Mouse (Mus musculus) kidney, embryonic 16.5 days (tissue): ENCODE results near the gene Cryz. TPM values are rescaled to one million over a fixed set of nuclear protein-coding genes. Genes with fewer than 3 reads are reported as not detected.

Experiments used
- ATAC-seq: fragments of 200-750 bp; cut with Nextera tagmentation; 2 replicates; pipeline ENCODE4 v1.8.0; 2017; ENCODE audit warnings: moderate TSS enrichment; ENCODE audit not compliant: low FRiP score, low TSS enrichment
- H3K27ac ChIP-seq: fragments of 300-500 bp; sonication (generic); 2 replicates; pipeline ENCODE4 v1.5.1; 2014; ENCODE audit warnings: low read length
- H3K27me3 ChIP-seq: fragments of 300-500 bp; sonication (generic); 2 replicates; pipeline ENCODE4 v1.6.1; 2014; ENCODE audit warnings: low read length, control low read depth, mixed read lengths; ENCODE audit not compliant: insufficient read depth
- H3K36me3 ChIP-seq: fragments of 300-500 bp; sonication (generic); 2 replicates; pipeline ENCODE4 v1.6.1; 2014; ENCODE audit warnings: low read length, control low read depth, mixed read lengths; ENCODE audit not compliant: insufficient read depth
- H3K4me1 ChIP-seq: fragments of 300-500 bp; sonication (generic); 2 replicates; pipeline ENCODE4 v1.6.1; 2014; ENCODE audit warnings: low read length, control low read depth, mixed read lengths; ENCODE audit not compliant: insufficient read depth
- H3K4me2 ChIP-seq: fragments of 300-500 bp; sonication (generic); replicated peaks from 2 replicates; pipeline ENCODE4 v1.6.1; 2014; ENCODE audit warnings: low read depth, low read length
- H3K4me3 ChIP-seq: fragments of 300-500 bp; sonication (generic); 2 replicates; pipeline ENCODE4 v1.5.1; 2014; ENCODE audit warnings: mild to moderate bottlenecking, low read length
- H3K9ac ChIP-seq: fragments of 300-500 bp; sonication (generic); replicated peaks from 2 replicates; pipeline ENCODE4 v1.6.1; 2014; ENCODE audit warnings: low read length
- H3K9me3 ChIP-seq: fragments of 300-500 bp; sonication (generic); 2 replicates; pipeline ENCODE4 v1.6.1; 2016; ENCODE audit warnings: low read length, control low read depth
- WGBS: fragments of 180-500 bp; shearing (Covaris S2); extraction: QIAGEN DNeasy Blood & Tissue Kit; methylation state at CpG from one replicate; pipeline ENCODE4 v1.1.7; 2014; 5-methylcytosine and 5-hydroxymethylcytosine counted together
- polyA plus RNA-seq: library from polyadenylated mRNA; unstranded; fragments of >200 nt; fragmentation: Nextera tagmentation; extraction: Ambion mirVana; gene quantifications from 2 replicates; pipeline ENCODE4 v1.2.1, GENCODE M21; 2015

The Cryz gene
- polyA plus RNA-seq, 1 experiment from 2014 or later: 50.2 TPM

DNA sequence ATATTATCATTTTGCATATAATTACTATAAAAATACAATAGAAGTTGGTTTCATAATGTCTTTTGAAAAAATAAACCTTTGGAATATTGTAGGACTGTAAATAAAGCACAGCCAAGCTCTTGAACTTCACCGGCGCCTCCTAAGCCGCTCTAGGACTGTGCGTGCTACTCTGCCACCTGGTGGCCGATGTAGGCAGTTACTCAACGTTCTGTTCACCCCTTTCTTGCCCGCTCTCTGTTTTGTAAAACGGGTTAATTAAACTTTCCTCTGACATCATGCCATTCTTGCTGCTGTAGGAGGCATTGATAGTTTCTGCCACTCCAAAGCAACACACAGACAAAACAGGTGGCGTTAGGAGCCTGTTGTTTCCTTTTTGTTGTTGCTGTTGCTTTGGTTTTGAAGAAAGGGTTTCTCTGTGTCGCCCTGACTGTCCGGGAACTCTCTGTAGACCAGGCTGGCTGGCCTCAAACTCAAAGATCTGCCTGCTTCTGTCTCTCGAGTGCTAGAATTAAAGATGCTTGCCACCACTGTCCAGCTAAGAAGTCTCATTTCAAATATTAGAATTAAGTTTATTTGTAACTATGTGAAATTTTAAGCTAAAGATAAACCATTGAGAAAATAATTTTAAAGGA lies 24.1 kb upstream of the Cryz start:
- no peak overlapping the region for H3K4me2 ChIP-seq
- H3K9me3 ChIP-seq: no peaks in the 10 kb centered on the region
- H3K27me3 ChIP-seq: peaks cover 33% of the 10 kb centered on the region
- H3K36me3 ChIP-seq: no peaks in the 10 kb centered on the region
- H3K27ac ChIP-seq: no peak overlapping the region
- ATAC-seq: peak; percentile 78
- no peak overlapping the region for H3K9ac ChIP-seq
- H3K4me1 ChIP-seq: no peaks in the 10 kb centered on the region
- no peak overlapping the region for H3K4me3 ChIP-seq
- 13% methylated on average over 12 of the region's 12 CpGs for WGBS

- Histone ChIP-seq H3K4me3 (no peak overlapping the region), H3K36me3 (peaks cover 1% of the 10 kb centered on the region; the same call in 1 of the 2 replicates), H3K4me2 (no peak overlapping the region), H3K9ac (no peak overlapping the region), H3K27ac (no peak overlapping the region), H3K4me1 (no peaks in the 10 kb centered on the region), H3K27me3 (peaks cover 26% of the 10 kb centered on the region), H3K9me3 (no peaks in the 10 kb centered on the region)
- ATAC-seq: no peak
- 62% methylated on average over 6 of the region's 6 CpGs for WGBS
Measured at GRCm38 (mm10) chr3:154573666-154574065, 22.8 kb upstream of the Cryz start.

- H3K4me3 ChIP-seq: no peak overlapping the region
- H3K27ac ChIP-seq: no peak overlapping the region
- H3K4me1 ChIP-seq: no peaks in the 10 kb centered on the region
- peaks cover 18% of the 10 kb centered on the region for H3K36me3 ChIP-seq
- no peak; the same call in 1 of the 2 replicates for ATAC-seq
- H3K27me3 ChIP-seq: peaks cover 5% of the 10 kb centered on the region
- H3K9me3 ChIP-seq: no peaks in the 10 kb centered on the region
- no peak overlapping the region for H3K4me2 ChIP-seq
- 92% methylated on average over 7 of the region's 8 CpGs for WGBS
- H3K9ac ChIP-seq: no peak overlapping the region
Measured at GRCm38 (mm10) chr3:154577895-154578294, 18.6 kb upstream of the Cryz start.

GRCm38 (mm10) chr3:154584351-154584750 lies 12.2 kb upstream of the Cryz start:
- Histone ChIP-seq H3K4me1 (no peaks in the 10 kb centered on the region), H3K36me3 (peaks cover 39% of the 10 kb centered on the region), H3K27ac (no peak overlapping the region), H3K4me3 (no peak overlapping the region), H3K9me3 (no peaks in the 10 kb centered on the region), H3K4me2 (no peak overlapping the region), H3K9ac (no peak overlapping the region), H3K27me3 (no peaks in the 10 kb centered on the region)
- 90% methylated on average over 8 of the region's 8 CpGs for WGBS
- no peak for ATAC-seq

- H3K27ac ChIP-seq: no peak overlapping the region
Measured at GRCm38 (mm10) chr3:154590971-154591370, 5.5 kb upstream of the Cryz start.

GRCm38 (mm10) chr3:154591621-154592020 lies 4.9 kb upstream of the Cryz start:
- Histone ChIP-seq H3K4me3 (no peak overlapping the region), H3K9me3 (no peaks in the 10 kb centered on the region), H3K27ac (no peak overlapping the region), H3K9ac (no peak overlapping the region), H3K4me1 (peaks cover 4% of the 10 kb centered on the region; the same call in 1 of the 2 replicates), H3K36me3 (peaks cover 48% of the 10 kb centered on the region), H3K4me2 (no peak overlapping the region), H3K27me3 (no peaks in the 10 kb centered on the region)
- 99% methylated on average over 3 of the region's 3 CpGs for WGBS
- ATAC-seq: no peak

More at GRCm38 (mm10) chr3:154590971-154591370, 5.5 kb upstream of the Cryz start:
- Histone ChIP-seq H3K4me1 (no peaks in the 10 kb centered on the region; the same call in 1 of the 2 replicates), H3K4me3 (no peak overlapping the region), H3K9me3 (no peaks in the 10 kb centered on the region), H3K9ac (no peak overlapping the region), H3K36me3 (peaks cover 54% of the 10 kb centered on the region), H3K4me2 (no peak overlapping the region), H3K27me3 (no peaks in the 10 kb centered on the region)
- WGBS: 91% methylated on average over 5 of the region's 5 CpGs
- ATAC-seq: no peak

DNA sequence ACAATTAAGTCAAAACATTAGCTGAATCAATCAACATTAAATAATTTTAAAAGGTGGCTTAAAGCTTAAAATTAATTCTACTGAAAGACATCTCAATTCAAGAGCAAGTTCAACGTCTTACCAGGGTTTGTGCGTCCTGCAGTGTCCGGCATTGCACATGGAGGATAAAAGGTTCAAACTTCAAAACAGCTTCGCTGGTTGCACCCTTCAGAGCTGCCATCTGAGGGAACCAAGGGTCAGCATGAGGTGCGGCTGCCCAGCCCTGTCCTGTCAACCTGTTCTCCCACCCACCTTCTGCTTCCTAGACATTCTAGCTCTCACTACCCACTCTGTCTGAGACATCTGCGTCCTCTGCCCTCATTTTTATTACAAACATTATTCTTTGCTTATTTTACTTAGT lies 2.9 kb upstream of the Cryz start:
- no peak overlapping the region for H3K4me2 ChIP-seq

DNA sequence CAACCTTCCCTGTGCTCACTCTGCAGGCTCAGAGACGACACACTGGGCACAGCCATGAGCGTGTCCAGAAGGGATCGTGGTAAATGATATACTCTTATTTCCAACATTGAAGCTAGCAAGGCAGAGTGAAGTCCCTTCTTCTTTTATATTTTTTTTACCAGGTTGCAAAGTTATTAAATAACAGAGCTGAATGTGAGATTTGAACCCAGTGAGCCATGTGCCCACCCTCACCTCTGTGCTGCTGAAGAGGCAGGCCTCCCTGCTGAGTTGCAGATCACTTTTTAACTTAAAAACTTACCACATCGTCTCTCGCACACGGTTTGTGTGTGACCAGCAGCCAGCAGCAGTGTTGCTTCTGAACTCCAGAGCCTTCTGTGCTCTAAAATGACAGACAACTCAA lies 2.4 kb upstream of the Cryz start:
- H3K4me3 ChIP-seq: no peak overlapping the region
- H3K9ac ChIP-seq: no peak overlapping the region
- peaks cover 36% of the 10 kb centered on the region for H3K36me3 ChIP-seq
- WGBS: 83% methylated on average over 6 of the region's 6 CpGs
- peak overlapping the region; percentile 30; the same call in 1 of the 2 replicates for H3K27ac ChIP-seq
- H3K4me1 ChIP-seq: peaks cover 7% of the 10 kb centered on the region
- H3K9me3 ChIP-seq: no peaks in the 10 kb centered on the region
- no peak for ATAC-seq
- no peaks in the 10 kb centered on the region for H3K27me3 ChIP-seq
- no peak overlapping the region for H3K4me2 ChIP-seq

More for the DNA sequence above, 2.9 kb upstream of the Cryz start:
- H3K4me1 ChIP-seq: peaks cover 7% of the 10 kb centered on the region
- H3K36me3 ChIP-seq: peaks cover 36% of the 10 kb centered on the region
- no peak for ATAC-seq
- 91% methylated on average over 6 of the region's 6 CpGs for WGBS
- H3K27ac ChIP-seq: peak overlapping the region; percentile 30; the same call in 1 of the 2 replicates
- no peaks in the 10 kb centered on the region for H3K27me3 ChIP-seq
- no peaks in the 10 kb centered on the region for H3K9me3 ChIP-seq
- H3K4me3 ChIP-seq: no peak overlapping the region
- no peak overlapping the region for H3K9ac ChIP-seq

DNA sequence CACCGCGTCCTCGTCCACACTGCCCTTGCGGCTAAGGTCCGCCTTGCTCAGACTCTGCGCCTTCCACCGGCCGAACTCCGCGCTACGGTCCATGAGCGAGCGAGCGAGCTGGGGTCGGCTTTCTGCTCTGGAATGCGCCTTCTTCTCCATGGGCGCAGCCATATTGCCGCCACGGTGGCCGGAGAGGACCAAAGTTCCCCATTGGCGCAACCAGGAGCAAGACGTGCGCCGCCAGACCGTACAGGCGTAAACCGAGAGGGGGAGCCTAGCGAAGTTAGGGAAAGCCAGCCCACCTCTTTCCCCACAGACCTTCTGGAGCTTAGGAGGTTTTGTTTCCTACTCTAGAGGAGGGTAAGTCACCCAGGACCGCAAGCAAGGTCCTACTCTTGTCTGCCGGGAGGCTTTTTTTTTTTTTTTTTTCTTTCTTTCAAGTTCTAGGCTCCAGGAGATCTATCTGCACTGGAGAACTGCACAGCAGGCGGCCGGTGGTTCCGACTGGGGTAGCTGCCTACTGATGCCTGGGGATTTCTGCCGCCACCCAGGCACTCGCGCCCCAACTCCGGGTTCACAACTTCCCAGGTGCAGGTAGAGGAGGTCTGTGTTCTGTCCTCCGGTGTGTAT lies 533 bp downstream of the Cryz start, which contains the start of gene Tyw3:
Gene Tyw3 (minus strand): TSS at position 171 of the 621 bp plus-strand sequence.
- peak; percentile 96 for ATAC-seq
- Histone ChIP-seq H3K4me3 (peak within 1 kb of the TSS; percentile 96), H3K4me1 (peaks cover 7% of the 10 kb centered on the region), H3K27me3 (no peaks in the 10 kb centered on the region), H3K9ac (peak within 1 kb of the TSS; percentile 95), H3K9me3 (no peaks in the 10 kb centered on the region), H3K27ac (peak within 1 kb of the TSS; percentile 98), H3K4me2 (peak within 1 kb of the TSS; percentile 89), H3K36me3 (peaks cover 9% of the 10 kb centered on the region; the same call in 1 of the 2 replicates)
- under 1% methylated on average over 38 of the region's 38 CpGs for WGBS

DNA sequence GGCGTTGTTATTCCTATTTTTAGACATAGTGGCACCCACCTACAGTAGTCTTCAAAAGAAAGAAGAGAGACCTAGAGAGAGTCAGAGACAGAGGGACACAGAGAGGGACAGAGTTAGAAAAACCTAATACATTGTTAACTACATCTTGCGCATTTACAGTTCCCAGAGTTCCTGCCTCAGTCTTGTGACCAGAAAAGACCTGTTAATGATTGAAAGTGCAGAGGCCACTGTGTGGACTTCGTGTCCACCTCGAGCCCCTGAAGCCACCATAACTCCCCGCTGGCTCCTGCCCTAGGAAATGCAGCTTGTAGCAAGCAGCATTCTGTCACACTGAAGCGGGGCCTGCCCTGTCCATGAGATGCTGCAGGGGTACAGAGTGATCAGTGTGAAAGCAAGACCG lies 1.1 kb downstream of the Cryz start:
- no peaks in the 10 kb centered on the region for H3K9me3 ChIP-seq
- H3K36me3 ChIP-seq: peaks cover 8% of the 10 kb centered on the region; the same call in 1 of the 2 replicates
- no peaks in the 10 kb centered on the region for H3K27me3 ChIP-seq
- ATAC-seq: peak; percentile 50
- peak overlapping the region; percentile 89 for H3K4me2 ChIP-seq
- 23% methylated on average over 7 of the region's 7 CpGs for WGBS
- peak overlapping the region; percentile 98 for H3K27ac ChIP-seq
- H3K4me3 ChIP-seq: peak overlapping the region; percentile 96
- peaks cover 7% of the 10 kb centered on the region for H3K4me1 ChIP-seq
- peak overlapping the region; percentile 95 for H3K9ac ChIP-seq
